Mouse (Mus musculus) ES-E14 (cell line): ENCODE data around the gene Tef. TPM values are rescaled to one million over a fixed set of nuclear protein-coding genes. Genes with fewer than 3 reads are reported as not detected.

Source experiments
- DNase-seq: peaks from one replicate; pipeline ENCODE4 v3.0.0-alpha.2; 2013; ENCODE audit warnings: low read depth, low spot score
- H3K27ac ChIP-seq: 2 replicates; pipeline ENCODE4 v1.5.1; 2012; ENCODE audit warnings: low read depth, mild to moderate bottlenecking, low read length, moderate library complexity, mixed read lengths; ENCODE audit not compliant: poor library complexity, insufficient read depth, severe bottlenecking
- H3K36me3 ChIP-seq: 2 replicates; pipeline ENCODE4 v1.6.1; 2012; ENCODE audit warnings: mild to moderate bottlenecking, low read length, moderate library complexity, mixed read lengths; ENCODE audit not compliant: control insufficient read depth, poor library complexity, insufficient read depth, severe bottlenecking
- H3K4me1 ChIP-seq, 2 experiments: fragments of 150-350 bp in 1 of 2; sonication (generic) in 1 of 2; 2 replicates each; pipeline ENCODE4 v1.6.1; 2012; ENCODE audit warnings: low read length in 2 of 2, mild to moderate bottlenecking in 1 of 2, mixed read lengths in 1 of 2; ENCODE audit not compliant: control insufficient read depth in 2 of 2, insufficient read depth in 2 of 2, poor library complexity in 1 of 2
- H3K4me3 ChIP-seq, 2 experiments: fragments of 150-350 bp in 1 of 2; sonication (generic) in 1 of 2; 2 replicates each; pipeline ENCODE4 v1.5.1; 2012; ENCODE audit warnings: low read length in 2 of 2, low read depth in 1 of 2, mild to moderate bottlenecking in 1 of 2, mixed read lengths in 1 of 2; ENCODE audit not compliant: insufficient read depth in 1 of 2, poor library complexity in 1 of 2, severe bottlenecking in 1 of 2
- H3K9ac ChIP-seq: 2 replicates; pipeline ENCODE4 v1.6.1; 2012; ENCODE audit warnings: low read depth, mild to moderate bottlenecking, low read length, mixed read lengths; ENCODE audit not compliant: poor library complexity, insufficient read depth, severe bottlenecking
- H3K9me3 ChIP-seq: fragments of 150-350 bp; sonication (generic); 2 replicates; pipeline ENCODE4 v1.6.1; 2012; ENCODE audit warnings: low read depth, mild to moderate bottlenecking, low read length; ENCODE audit not compliant: control insufficient read depth, insufficient read depth
- CHD2 ChIP-seq: IDR thresholded peaks from 2 replicates; pipeline ENCODE4 v1.6.1; 2014; ENCODE audit warnings: mild to moderate bottlenecking, low read depth, low read length, inconsistent platforms
- HCFC1 ChIP-seq: IDR thresholded peaks from 2 replicates; pipeline ENCODE4 v1.6.1; 2012; ENCODE audit warnings: low read length, inconsistent platforms, borderline replicate concordance; ENCODE audit not compliant: insufficient read depth
- MAFK ChIP-seq: IDR thresholded peaks from 2 replicates; pipeline ENCODE4 v1.6.1; 2014; ENCODE audit warnings: mild to moderate bottlenecking, low read depth, low read length, inconsistent platforms; ENCODE audit not compliant: insufficient read depth
- ZC3H11A ChIP-seq: IDR thresholded peaks from 2 replicates; pipeline ENCODE4 v1.6.1; 2012; ENCODE audit warnings: low read depth, mild to moderate bottlenecking, inconsistent platforms, low read length, borderline replicate concordance
- ZNF384 ChIP-seq: IDR thresholded peaks from 2 replicates; pipeline ENCODE4 v1.6.1; 2012; ENCODE audit warnings: low read depth, low read length, inconsistent platforms
- in situ Hi-C, 2 experiments: fragments of 600-800 bp; cut with MboI; formaldehyde crosslinking; loops; one replicate each; pipeline ENCODE4 v1.15.1; 2025; ENCODE audit warnings: low sequenced_read_pairs in 2 of 2, inconsistent platforms in 1 of 2; ENCODE audit not compliant: unreplicated experiment in 2 of 2
- total RNA-seq: library from RNA; depleted of rRNA; stranded (reverse); fragments of 300-350 nt; gene quantifications from 2 replicates; pipeline ENCODE4 v1.2.3, GENCODE M21; 2012

Tef gene
- total RNA-seq, 1 experiment, result 20.9 TPM

DNA sequence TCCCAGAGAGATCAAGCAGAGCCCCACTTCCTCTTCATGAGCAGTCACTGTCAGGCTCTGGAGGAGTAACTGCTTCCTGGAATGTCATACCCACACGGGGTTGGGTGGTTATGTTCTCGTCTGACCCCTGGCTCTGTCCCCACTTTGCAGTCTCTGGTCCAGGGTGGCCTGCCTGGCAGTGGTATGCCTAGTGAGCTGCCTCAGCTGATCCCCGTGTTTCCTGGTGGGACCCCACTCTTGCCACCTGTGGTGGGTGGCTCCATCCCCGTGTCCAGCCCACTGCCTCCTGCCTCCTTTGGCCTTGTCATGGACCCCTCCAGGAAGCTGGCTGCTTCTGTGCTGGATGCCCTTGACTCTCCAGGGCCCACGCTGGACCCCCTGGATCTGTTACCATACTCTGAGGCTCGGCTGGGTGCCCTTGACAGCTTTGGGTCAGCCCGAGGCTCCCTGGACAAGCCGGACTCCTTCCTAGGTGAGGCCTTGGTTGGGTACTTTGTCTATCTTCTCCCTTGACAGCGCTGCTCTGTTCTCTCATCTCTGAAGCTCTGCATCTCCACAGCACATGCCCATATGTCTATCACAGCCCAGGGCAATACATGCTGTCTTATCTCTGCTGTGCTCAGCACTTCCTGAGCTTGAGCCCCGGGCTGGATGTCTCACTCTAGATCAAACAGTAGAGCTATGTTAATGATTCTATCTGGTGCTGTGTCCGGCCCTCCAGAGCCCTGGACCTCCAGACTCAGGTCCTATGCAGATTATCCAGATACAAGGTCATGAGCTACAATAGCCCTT, 25.4 kb upstream of the Tef start:
- TF ChIP-seq MAFK (no peak), ZNF384 (no peak), HCFC1 (no peak), CHD2 (no peak)
- Histone ChIP-seq H3K36me3 (peaks cover 54% of the 10 kb centered on the region), H3K9ac (no peak overlapping the region), H3K27ac (no peak overlapping the region), H3K4me3 (no peak overlapping the region), H3K4me1 (no peaks in the 10 kb centered on the region), H3K9me3 (no peaks in the 10 kb centered on the region)
- no peak for DNase-seq
- in situ Hi-C loops, result no loop called here

DNA sequence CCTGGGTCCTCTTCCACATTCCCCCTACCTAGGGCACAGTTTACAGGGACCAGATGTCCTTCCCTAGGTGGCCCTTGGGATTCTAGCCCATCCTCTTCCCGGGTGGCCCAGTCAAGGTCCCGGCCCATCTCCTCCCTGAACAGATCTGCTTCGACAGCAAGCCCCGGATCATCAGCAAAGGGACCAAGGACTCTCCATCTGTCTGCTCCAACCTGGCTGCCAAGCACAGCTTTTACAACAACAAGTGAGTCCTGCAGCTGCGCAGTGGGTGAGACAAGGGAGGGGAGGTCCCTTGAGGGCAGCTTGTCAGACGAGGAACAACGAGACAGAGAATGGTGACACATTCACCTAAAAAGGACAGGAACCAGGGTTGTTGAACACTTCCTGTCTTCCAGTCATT, 20.4 kb upstream of the Tef start:
- no peak for DNase-seq
- H3K9me3 ChIP-seq, result no peaks in the 10 kb centered on the region
- TF ChIP-seq CHD2 (no peak), ZC3H11A (no peak), ZNF384 (no peak), HCFC1 (no peak), MAFK (no peak)
- no peak overlapping the region for H3K4me3 ChIP-seq
- no peak overlapping the region for H3K27ac ChIP-seq
- peaks cover 44% of the 10 kb centered on the region for H3K36me3 ChIP-seq
- in situ Hi-C loops, result no loop called here
- no peaks in the 10 kb centered on the region for H3K4me1 ChIP-seq
- H3K9ac ChIP-seq, result no peak overlapping the region

DNA sequence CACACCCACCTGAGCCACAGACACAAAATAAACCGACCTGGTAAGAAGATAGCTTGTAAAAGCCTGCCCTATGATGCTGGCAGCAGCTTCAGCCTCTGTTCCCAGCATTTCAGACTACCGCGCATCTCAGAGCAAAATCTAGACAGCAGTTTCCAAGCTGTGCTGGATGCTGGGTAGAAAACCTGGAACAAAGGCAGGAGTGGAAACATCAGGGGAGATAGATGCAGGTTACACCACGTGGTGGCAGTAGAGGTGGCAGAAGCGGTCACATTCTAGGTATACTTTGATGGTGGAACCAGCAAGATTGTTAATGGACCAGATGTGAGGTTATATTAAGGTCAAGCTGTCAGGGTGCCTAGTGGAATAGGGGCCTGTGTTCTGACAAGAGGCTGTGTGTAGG, 17.5 kb upstream of the Tef start:
- no peak overlapping the region for H3K27ac ChIP-seq
- TF ChIP-seq MAFK (no peak), HCFC1 (no peak), ZC3H11A (no peak), CHD2 (no peak), ZNF384 (no peak)
- no peaks in the 10 kb centered on the region for H3K9me3 ChIP-seq
- DNase-seq, result no peak
- H3K36me3 ChIP-seq, result peaks cover 26% of the 10 kb centered on the region; the same call in 1 of the 2 replicates
- H3K4me1 ChIP-seq, result no peaks in the 10 kb centered on the region
- no peak overlapping the region for H3K4me3 ChIP-seq
- in situ Hi-C loops, result no loop called here
- no peak overlapping the region for H3K9ac ChIP-seq

DNA sequence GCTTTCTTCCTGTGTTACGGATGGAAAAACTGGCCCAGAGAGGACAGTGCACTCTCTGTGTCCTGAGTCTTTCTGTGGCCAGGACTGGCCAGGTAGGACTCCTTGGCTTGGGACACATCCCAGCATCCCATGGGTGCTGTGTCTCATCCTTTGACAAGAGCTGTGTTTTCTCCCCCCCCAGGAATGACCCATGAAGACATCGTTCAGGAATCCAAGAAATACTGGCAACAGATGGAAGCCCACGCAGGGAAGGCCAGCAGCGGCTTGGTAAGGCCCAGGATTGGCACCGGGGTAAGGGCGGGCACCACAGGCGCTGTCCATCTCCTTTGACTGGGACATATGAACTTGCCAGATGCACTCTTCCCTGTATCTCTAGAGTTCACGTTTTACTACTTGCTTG, 16.5 kb upstream of the Tef start:
- H3K4me1 ChIP-seq, result no peaks in the 10 kb centered on the region
- TF ChIP-seq ZC3H11A (no peak), ZNF384 (no peak), MAFK (no peak), CHD2 (no peak), HCFC1 (no peak)
- no peak overlapping the region for H3K4me3 ChIP-seq
- H3K27ac ChIP-seq, result no peak overlapping the region
- in situ Hi-C loops, result no loop called here
- H3K9ac ChIP-seq, result no peak overlapping the region
- H3K36me3 ChIP-seq, result peaks cover 18% of the 10 kb centered on the region; the same call in 1 of the 2 replicates
- no peaks in the 10 kb centered on the region for H3K9me3 ChIP-seq
- DNase-seq, result no peak

DNA sequence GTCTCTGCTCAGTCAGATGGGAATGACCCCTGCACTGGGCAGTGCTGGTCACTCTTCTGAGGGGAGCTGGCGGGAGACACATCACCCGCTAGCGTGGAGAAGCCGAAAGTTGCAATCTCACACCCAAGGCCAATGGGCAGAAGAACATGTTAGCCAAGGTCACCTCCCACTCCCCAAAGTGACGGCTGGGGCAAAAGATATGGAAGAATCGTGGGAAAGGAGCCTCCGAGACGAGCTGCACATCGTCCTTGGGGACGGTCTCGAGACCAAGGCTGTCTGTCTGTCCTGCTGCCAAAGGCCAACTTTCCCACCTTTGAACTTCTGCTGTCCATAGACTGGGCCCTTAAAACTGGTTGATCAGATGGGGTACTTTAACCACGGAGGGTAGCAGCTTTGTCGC, 14.7 kb upstream of the Tef start:
- in situ Hi-C loops, result no loop called here
- no peak for DNase-seq
- H3K36me3 ChIP-seq, result peaks cover 20% of the 10 kb centered on the region; the same call in 1 of the 2 replicates
- no peak overlapping the region for H3K4me3 ChIP-seq
- H3K9me3 ChIP-seq, result no peaks in the 10 kb centered on the region
- no peak overlapping the region for H3K27ac ChIP-seq
- no peak for TF ChIP-seq MAFK
- TF ChIP-seq HCFC1, result no peak
- no peak for TF ChIP-seq ZC3H11A
- no peak for TF ChIP-seq ZNF384
- no peak for TF ChIP-seq CHD2
- H3K9ac ChIP-seq, result no peak overlapping the region
- H3K4me1 ChIP-seq, result no peaks in the 10 kb centered on the region
